Mouse (Mus musculus): ENCODE measurements around the gene Snx27. TPM values are rescaled to one million over a fixed set of nuclear protein-coding genes. Genes with fewer than 3 reads are reported as not detected.

Snx27 gene
- total RNA-seq (2021) = 10 to 100 TPM; 26.9 to 28.0 TPM

GRCm38 (mm10) chr3:94582456-94582891 is at the start of gene Snx27:
Snx27 (minus strand) TSS chr3:94582716.
- DNase-seq (ENCODE audit: low spot score) = peak; percentile 85
- intact Hi-C loops (cut with DNase I) = loop anchor here (5.0 kb wide), 1 partner anchor 255 kb away; the partner anchor contains the start of gene Pogz

GRCm38 (mm10) chr3:94629876-94630275 is 47.4 kb upstream of the Snx27 start:
- intact Hi-C loops (cut with DNase I) = no loop called here
- DNase-seq (ENCODE audit: low spot score) = no peak

GRCm38 (mm10) chr3:94628712-94629111 is 46.2 kb upstream of the Snx27 start:
- intact Hi-C loops (cut with DNase I) = no loop called here
- no peak for DNase-seq (ENCODE audit: low spot score)

GRCm38 (mm10) chr3:94624281-94624680 is 41.8 kb upstream of the Snx27 start:
- DNase-seq (ENCODE audit: low spot score) = no peak
- intact Hi-C loops (cut with DNase I) = no loop called here

GRCm38 (mm10) chr3:94622550-94622949 is 40.0 kb upstream of the Snx27 start:
- intact Hi-C loops (cut with DNase I) = no loop called here
- no peak for DNase-seq (ENCODE audit: low spot score)

- peak; percentile 28 for DNase-seq (ENCODE audit: low spot score)
- intact Hi-C loops (cut with DNase I) = no loop called here
Measured at GRCm38 (mm10) chr3:94621740-94622507, 39.4 kb upstream of the Snx27 start.

- no peak for DNase-seq (ENCODE audit: low spot score)
Measured at GRCm38 (mm10) chr3:94616717-94617116, 34.2 kb upstream of the Snx27 start.

GRCm38 (mm10) chr3:94613258-94613878 is 30.9 kb upstream of the Snx27 start:
- peak; percentile 29 for DNase-seq (ENCODE audit: low spot score)
- intact Hi-C loops (cut with DNase I) = loop anchor here (10.0 kb wide), 1 partner anchor 111 kb away; no protein-coding TSS in a partner anchor

More at GRCm38 (mm10) chr3:94616717-94617116, 34.2 kb upstream of the Snx27 start:
- intact Hi-C loops (cut with DNase I) = loop anchor here (5.0 to 10.0 kb wide), 2 partner anchors 108 to 231 kb away; no protein-coding TSS in a partner anchor

GRCm38 (mm10) chr3:94612274-94612673 is 29.8 kb upstream of the Snx27 start:
- intact Hi-C loops (cut with DNase I) = loop anchor here (10.0 kb wide), 1 partner anchor 113 kb away; no protein-coding TSS in a partner anchor
- no peak for DNase-seq (ENCODE audit: low spot score)

GRCm38 (mm10) chr3:94611834-94612233 is 29.3 kb upstream of the Snx27 start:
- no peak for DNase-seq (ENCODE audit: low spot score)
- intact Hi-C loops (cut with DNase I) = loop anchor here (10.0 kb wide), 1 partner anchor 113 kb away; no protein-coding TSS in a partner anchor

- no peak for DNase-seq (ENCODE audit: low spot score)
- intact Hi-C loops (cut with DNase I) = loop anchor here (10.0 kb wide), 1 partner anchor 113 kb away; no protein-coding TSS in a partner anchor
Measured at GRCm38 (mm10) chr3:94611343-94611742, 28.8 kb upstream of the Snx27 start.

- intact Hi-C loops (cut with DNase I) = loop anchor here (10.0 kb wide), 1 partner anchor 114 kb away; no protein-coding TSS in a partner anchor
- DNase-seq (ENCODE audit: low spot score) = no peak
Measured at GRCm38 (mm10) chr3:94610581-94610980, 28.1 kb upstream of the Snx27 start.

- intact Hi-C loops (cut with DNase I) = loop anchor here (10.0 kb wide), 1 partner anchor 115 kb away; no protein-coding TSS in a partner anchor
- no peak for DNase-seq (ENCODE audit: low spot score)
Measured at GRCm38 (mm10) chr3:94609621-94610020, 27.1 kb upstream of the Snx27 start.

- DNase-seq (ENCODE audit: low spot score) = no peak
- intact Hi-C loops (cut with DNase I) = loop anchor here (1.0 to 2.0 kb wide), 2 partner anchors 145 to 235 kb away; no protein-coding TSS in a partner anchor
Measured at GRCm38 (mm10) chr3:94601959-94602358, 19.4 kb upstream of the Snx27 start.

- DNase-seq (ENCODE audit: low spot score) = no peak
- intact Hi-C loops (cut with DNase I) = no loop called here
Measured at GRCm38 (mm10) chr3:94597224-94597779, 14.8 kb upstream of the Snx27 start.

- DNase-seq (ENCODE audit: low spot score) = no peak
- intact Hi-C loops (cut with DNase I) = no loop called here
Measured at GRCm38 (mm10) chr3:94595871-94596287, 13.4 kb upstream of the Snx27 start.

- intact Hi-C loops (cut with DNase I) = no loop called here
- DNase-seq (ENCODE audit: low spot score) = no peak
Measured at GRCm38 (mm10) chr3:94591066-94591465, 8.6 kb upstream of the Snx27 start.

- DNase-seq (ENCODE audit: low spot score) = no peak
- intact Hi-C loops (cut with DNase I) = no loop called here
Measured at GRCm38 (mm10) chr3:94587962-94588361, 5.4 kb upstream of the Snx27 start.

GRCm38 (mm10) chr3:94582944-94583343 is 428 bp upstream of the Snx27 start:
- intact Hi-C loops (cut with DNase I) = loop anchor here (5.0 kb wide), 1 partner anchor 254 kb away; the partner anchor contains the start of gene Pogz
- DNase-seq (ENCODE audit: low spot score) = no peak

- DNase-seq (ENCODE audit: low spot score) = no peak
- intact Hi-C loops (cut with DNase I) = loop anchor here (5.0 kb wide), 1 partner anchor 255 kb away; the partner anchor contains the start of gene Pogz
Measured at GRCm38 (mm10) chr3:94581793-94582455, 592 bp downstream of the Snx27 start.
